Mouse (Mus musculus): ENCODE measurements around the gene Tex261.

DNA sequence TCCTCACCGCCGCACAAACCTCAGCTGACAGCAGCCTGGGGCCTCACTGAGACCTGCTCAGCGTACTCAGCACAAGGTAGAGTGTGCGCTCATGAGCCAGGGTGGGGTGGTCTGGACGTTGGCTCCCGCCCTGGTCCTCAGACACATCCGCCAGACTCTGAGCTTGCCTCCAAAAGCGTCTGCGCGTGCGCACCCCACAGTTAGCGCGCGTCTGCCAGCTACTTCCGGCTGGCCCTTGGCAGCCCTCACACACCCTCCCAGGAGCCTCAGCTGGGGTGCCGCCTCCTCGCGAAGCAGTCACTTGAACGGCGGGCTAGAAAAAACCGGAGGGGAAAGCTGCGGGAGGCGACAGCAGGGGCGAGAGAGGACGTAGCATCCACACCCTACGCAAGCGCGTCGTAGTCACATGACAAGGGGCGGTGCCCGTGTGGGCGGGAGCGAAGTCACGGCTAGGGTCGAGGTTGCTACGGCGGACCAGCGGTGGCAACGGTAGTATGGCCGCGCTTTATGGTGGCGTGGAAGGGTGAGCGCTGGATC, 19.2 kb upstream of the Tex261 start, which contains the start of gene Nagk:
- TF ChIP-seq CTCF (IDR thresholded peaks at IDR 0.05; ENCODE audit: low read depth) (no peak), EP300 (IDR thresholded peaks at IDR 0.05; ENCODE audit: low read depth) (no peak)

Measured in liver, embryonic 14.5 days (tissue).